Mouse (Mus musculus): Measurements from ENCODE around the gene Accs.

GRCm38 (mm10) chr2:93802947-93803346 lies 46.8 kb downstream of the Accs start:
- TF ChIP-seq MAFK (IDR thresholded peaks at IDR 0.05; ENCODE audit: insufficient read depth, low read depth, low read length), result no peak
- TF ChIP-seq CHD2 (IDR thresholded peaks at IDR 0.05; ENCODE audit: low read depth, low read length), result no peak
- TF ChIP-seq ZNF384 (IDR thresholded peaks at IDR 0.05; ENCODE audit: low read depth, low read length), result no peak
- TF ChIP-seq ZC3H11A (IDR thresholded peaks at IDR 0.05; ENCODE audit: borderline replicate concordance, low read depth, low read length), result no peak
